Mouse (Mus musculus): ENCODE data around the gene Gipc3. TPM values are rescaled to one million over a fixed set of nuclear protein-coding genes. Genes with fewer than 3 reads are reported as not detected.

Gene Gipc3
- polyA plus RNA-seq (2012; ENCODE audit: low replicate concordance): 1.3 and 2.0 TPM in 2 replicates

DNA sequence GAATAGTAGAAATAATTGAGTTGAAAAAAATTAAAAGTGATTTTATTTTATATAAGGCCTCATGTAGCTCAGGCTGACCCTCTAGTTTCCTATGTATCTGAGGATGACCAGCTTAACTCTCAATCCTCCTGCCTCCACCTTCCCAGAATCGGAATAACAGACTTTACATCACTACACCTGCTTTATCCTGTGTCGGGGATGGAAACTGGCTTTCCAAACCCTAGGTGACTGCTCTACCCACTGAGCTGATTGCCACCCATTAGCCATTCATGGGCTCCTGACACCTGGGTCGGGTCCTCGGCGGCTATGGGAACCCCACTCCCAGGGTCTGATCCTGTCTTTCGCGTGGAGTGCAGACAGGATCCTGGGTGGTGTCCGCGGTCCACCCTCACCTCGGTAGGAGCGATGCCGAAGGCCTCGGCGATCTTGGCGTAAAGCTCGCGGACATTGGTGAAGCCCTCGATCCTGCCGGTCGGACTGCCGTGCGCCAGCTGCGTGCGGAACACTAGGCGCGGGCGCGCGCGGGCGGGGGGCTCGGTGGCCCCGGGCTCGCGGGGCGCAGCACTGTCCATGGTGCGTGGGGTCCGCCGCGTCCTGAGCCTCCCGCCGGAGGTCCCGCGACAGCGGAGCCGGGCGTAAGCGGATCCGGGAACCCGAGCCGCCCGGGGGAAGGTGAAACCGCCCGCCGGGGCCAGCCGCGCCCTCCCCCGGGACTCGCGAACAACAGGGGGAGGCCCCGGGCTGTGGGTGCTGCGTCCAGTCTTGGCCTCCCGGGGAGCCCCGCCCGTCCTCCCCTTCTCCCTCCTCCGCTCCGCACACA, at the start of gene Gipc3:
TSS of gene Gipc3 (minus strand) at position 581 of the 820 bp plus-strand sequence.

DNA sequence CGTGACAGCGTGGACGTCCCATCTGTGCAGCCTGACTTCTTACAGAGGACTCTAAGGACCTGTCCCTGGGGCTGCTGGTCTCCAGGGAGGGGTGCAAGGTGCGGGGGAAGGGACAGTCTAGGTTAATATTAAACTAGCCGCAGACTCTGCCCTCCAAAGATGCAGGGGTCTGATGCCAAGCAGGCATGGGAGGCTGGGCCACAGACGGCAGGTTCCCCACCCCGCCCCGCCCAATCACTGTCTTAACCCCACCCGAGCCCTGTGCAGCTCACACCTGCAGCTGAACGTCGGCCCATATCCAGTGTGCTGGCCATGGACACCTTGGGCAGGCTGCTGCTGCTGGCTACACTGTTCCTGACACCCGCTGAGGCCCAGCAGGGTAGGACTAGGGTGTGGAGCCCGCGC, 49.7 kb upstream of the Gipc3 start, which contains the start of gene Smim24:
TSS of gene Smim24 (plus strand) at position 271 of the 405 bp plus-strand sequence.

DNA sequence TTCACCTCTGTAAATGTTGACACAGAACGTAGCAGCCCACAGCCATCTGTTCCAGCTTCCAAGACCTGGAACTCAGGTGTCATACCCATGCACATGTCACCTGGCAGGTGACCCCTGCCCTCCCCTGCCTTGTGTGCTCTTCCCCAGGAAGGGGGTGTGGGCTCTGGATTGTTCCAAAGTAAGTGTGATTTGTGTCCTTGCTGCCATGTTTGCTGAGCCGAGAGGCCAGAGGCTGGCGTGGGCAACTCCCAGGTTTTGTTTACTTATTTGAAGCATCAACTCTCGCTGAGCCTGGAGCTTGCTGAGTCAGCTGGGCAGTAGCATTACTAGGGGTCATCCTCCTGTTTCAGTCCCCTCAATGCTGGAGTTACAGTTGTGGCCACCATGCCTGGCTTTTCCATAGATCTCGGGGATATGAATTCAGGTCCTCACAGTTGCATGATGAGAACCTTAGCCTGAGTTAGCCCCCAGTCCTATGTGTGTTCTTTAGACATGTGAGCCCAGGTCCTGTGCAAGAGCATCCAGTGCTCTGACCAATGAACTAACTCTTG, 45.5 kb upstream of the Gipc3 start, which contains the start of gene Gm48552:
TSS of gene Gm48552 (plus strand) at position 501 of the 551 bp plus-strand sequence.

DNA sequence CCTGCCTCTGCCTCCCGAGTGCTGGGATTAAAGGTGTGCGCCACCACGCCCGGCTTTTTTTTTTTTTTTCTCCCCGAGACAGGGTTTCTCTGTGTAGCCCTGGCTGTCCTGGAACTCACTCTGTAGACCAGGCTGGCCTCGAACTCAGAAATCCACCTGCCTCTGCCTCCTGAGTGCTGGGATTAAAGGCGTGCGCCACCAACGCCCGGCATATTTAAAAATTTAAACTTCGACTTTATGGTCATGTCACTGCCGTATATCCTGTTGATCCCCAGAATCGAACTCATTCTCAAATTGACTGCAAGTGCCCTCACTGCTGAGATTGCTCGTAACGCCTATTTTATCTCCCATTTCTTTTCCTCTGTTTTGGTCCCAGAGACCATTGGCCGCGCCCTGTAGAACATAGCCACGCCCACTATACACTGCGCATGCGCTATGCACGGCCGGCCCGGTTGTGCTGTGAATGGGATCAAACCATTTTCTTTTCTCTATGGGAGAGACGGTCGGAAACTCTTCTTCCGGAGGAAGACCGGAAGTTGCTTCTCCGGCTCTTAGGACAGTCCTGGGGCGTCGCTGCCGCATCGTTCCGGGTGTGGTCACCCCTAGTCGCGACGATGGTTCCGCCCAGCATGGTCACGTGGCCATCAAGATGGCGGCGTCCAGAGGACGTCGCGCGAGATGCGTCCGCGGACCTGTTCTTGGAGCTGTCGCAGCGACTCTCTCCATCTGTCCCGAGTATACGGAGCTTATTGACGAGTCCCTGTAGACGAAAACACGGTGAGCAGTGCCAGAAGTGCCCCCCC, 40.9 kb upstream of the Gipc3 start, which contains the start of the genes Dohh and Gm48551:
TSS of gene Dohh (plus strand) at position 627 of the 803 bp plus-strand sequence.
TSS of gene Gm48551 (plus strand) at position 665 of the 803 bp plus-strand sequence.

DNA sequence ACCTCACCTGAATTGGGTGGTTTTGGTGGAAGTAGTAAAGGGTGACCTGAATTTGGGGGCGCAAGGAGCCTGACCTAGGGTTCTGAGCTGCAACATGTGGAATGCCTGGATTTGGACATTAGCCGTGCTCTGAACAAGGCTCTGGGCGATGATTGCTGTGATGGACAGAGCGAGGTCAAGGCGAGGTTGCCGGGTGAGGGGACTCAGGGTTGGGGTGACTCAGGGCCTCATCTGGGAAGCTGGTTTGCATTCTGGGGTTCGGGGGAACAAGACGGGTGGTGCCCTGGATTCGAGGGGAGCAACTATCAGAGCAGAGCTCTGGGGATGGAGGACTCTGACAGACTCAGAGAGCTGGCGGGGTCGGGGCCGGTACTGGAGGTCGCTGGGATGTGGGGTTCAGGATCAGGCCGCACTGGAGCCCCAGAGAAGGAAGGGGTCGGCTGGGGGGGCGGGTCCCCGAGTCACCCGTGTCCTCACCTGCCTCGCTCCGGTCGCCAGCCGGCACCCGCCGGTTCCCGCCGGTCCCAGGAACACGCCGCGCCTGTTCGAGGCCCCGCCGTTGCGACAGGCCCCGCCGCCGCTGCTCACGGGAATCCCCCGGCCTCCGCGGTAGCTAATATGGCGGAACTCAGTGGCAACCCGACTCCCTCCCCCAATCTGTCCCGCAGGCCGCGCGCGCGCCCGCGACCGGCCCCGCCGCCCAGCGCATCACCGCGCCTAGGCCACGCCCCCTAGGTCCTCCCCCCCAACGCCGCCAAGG, 34.9 kb upstream of the Gipc3 start, which contains the start of gene Fzr1:
TSS of gene Fzr1 (minus strand) at position 724 of the 760 bp plus-strand sequence.

DNA sequence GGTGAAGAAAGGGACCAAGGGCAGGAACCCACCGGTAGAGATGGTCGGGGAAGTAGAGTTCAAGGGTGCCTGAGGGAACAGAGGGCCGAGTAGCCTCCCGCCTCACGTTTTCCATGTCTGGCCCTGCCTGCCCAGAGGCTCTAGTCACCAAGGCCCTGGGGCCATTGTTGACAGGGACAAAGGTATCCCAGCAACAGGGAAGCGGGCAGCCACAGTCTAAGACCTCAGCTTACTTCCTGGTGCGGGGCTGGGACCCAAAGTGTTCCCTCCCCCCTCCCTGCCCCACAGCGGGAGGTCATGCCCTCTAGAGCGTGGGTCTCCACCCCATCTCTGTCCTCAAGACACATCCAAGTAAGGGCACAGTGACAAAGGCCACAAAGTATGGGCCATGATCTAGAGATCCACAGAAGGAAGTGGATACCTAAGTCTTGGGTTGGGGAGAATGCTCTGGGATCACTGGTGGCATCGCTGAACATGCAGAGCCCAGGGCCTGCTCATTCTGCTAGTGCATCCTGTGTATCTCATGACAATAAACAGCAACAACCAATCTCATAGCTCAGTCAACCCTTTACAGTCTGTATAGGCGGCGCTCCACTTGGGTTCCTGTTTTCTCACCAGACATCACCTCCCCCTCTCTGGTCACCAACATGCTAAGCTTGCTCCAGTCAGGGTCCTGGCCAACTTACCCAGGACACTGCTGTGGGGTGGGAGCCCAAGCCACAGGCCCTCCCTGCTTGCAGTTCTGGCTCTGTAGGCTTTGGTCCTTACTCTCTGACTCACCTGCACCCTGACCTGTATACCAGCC, 22.8 kb upstream of the Gipc3 start, which contains the start of gene 4930404N11Rik:
TSS of gene 4930404N11Rik (minus strand) at position 145 of the 805 bp plus-strand sequence.

DNA sequence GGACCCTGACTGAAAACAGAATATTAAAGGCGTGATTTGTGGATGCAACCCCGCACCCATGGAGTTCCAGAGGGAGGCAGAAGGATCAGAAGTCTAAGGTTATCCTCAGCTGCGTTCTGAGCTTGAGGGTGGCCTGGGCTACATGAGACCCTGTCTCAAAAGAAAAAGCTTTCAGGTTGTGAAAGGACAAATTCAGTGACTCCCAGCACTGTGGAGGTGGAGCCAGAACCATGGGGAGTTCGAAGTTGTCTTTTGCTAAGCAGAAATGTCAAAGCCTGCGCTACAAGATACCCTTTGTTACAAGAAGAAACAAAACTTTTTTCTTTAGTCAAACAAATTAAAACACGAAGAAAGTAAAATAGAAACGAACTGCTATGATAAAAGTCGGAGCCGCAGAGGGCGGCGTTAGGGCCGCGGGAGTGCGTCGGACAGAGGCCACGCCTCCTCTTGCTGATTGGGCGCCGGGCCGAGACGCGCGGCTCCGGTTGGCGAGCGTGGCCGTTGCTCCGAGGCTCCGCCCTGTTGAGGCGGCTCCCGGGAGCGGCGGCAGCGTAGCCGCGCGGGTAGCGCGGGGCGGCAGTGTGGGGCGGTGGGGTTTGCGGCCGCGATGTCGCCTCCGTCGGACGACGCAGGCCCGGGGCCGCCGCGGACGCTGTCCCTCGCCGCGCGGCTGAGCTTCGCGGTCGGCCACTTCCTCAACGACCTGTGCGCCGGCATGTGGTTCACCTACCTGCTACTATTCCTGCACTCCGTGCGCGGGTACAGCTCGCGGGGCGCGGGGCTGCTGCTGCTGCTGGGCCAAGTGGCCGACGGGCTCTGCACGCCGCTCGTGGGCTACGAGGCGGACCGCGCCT, 14.2 kb upstream of the Gipc3 start, which contains the start of gene Mfsd12:
TSS of gene Mfsd12 (plus strand) at position 501 of the 854 bp plus-strand sequence.

DNA sequence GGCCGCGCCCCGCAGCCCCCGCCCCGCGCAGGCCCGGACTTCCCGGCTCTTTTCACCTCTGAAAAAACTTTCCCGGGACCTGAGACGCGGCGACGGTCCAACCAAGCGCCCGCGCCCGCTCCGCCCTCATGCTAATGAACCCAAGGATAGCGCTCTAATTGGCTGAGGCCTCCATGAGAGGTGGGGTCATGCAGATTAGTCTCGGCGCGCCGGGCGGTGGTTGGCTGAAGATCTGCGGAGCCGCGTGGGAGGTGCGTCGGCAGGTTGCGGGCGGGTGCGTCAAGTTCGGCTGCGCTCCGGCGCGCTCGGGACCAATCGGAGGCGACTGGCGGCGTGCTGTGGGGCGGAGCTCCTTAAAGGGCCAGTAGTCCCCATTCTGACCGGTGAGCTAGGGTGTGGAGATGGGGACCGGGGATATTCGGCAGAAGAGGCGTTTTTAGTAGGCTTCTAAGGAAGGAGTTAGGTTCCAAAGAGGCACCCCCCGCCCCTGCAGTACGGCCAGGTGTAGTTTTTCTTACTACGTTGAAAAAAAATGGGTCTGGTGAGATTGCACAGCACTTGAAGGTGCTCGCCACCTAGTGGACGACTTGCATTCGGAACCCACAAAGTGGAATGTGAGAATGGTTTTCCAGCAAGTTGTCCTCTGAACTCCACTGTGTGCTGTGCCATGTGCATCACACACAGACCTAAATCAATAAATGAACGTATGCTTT, 7.4 kb upstream of the Gipc3 start, which contains the start of gene Hmg20b:
TSS of gene Hmg20b (minus strand) at position 130 of the 713 bp plus-strand sequence.

DNA sequence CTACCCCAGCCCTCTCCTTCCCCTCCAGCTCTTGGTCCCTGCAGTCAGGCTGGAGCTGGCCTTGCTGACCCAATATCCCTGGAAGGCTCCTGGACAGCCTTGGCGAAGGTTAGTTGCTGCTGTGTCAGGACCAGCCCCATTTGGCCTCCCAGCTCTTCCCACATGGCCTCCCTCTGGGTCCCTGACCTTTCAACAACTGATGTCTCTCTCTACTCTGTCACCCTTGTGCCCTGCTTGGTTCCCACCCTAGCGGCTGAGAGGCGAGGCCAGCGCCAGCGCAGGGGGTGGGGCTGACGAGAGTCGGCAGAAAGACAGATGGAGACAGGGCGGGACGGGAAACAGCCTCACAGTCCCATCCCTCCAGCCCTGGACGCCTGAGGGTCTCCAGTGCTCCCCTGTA, 14.7 kb downstream of the Gipc3 start, which contains the start of gene Tbxa2r:
TSS of gene Tbxa2r (plus strand) at position 346 of the 400 bp plus-strand sequence.

DNA sequence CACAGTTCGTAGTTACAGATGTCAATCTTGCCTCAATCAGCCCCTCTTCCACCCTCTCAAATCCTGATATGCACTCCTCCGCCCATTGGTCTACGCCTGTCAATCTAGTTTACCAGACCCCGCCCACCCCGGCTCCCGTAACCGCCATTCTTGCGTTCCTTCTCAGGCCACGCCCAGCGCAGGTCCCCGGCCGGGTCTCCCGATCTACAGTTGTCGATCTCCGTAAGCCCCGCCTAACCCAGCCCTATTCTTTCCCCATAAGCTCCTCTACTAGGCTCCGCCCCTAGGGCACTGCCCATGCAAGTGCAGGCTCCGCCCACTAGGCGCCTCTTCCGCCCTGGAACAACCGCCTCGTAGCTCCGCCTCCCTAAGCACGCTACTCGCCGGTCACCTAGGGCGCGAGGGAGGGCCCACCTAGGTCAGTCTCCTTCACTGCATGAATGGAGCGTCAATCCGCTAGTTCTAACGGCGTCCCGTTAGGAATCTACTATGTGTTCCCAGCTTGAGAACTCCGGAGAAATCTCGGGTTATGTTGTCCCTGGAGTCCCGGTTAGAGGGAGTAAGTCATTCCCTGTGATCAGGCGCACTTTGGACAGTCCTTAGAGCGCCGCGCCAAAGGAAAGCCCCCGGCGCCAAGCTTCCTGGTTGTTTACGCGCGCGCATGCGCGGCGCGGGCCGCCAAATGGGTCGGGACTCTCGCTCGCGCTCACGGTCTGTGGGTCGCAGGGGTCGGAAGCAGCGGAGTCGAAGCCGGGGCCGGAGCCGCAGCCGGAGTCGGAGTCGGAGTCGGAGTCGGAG, 22.3 kb downstream of the Gipc3 start, which contains the start of gene Cactin:
TSS of gene Cactin (plus strand) at position 554 of the 798 bp plus-strand sequence.

DNA sequence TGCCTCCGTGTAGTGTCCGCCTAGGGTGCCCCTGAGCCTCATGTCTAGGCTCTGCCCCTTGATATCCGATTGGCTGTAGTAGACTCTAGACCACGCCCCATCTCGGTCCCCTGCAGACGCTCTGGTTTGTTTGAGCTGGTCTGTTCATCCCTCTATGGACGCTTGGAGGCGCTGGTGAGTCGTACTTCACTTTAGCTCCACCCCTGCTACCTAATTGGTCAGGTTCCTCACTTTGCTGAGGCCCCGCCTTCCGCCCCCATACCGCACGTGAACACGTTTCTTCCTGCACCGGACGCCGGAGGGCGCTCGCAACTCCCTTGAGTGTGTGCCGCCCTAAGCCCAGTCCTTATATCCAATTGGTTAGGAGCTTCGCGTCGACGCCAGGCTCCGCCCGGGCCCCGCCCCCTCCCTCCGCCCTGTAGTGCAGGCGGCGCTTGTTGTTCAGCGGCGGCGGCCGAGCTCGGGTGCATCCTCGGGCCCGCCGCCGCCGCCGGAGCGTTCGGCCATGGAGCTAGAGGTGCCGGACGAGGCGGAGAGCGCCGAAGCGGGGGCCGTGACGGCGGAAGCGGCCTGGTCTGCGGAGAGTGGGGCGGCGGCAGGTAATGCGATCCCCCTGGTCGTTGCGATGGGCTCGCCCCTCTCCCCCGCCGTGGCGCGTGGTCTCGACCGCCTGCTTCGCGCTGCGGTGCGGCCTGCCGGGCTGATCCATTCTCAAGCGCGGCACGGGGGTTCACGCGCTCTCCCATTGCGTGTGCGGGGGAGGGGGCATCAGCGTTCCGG, 50.3 kb downstream of the Gipc3 start, which contains the start of gene Pip5k1c:
TSS of gene Pip5k1c (plus strand) at position 410 of the 780 bp plus-strand sequence.

DNA sequence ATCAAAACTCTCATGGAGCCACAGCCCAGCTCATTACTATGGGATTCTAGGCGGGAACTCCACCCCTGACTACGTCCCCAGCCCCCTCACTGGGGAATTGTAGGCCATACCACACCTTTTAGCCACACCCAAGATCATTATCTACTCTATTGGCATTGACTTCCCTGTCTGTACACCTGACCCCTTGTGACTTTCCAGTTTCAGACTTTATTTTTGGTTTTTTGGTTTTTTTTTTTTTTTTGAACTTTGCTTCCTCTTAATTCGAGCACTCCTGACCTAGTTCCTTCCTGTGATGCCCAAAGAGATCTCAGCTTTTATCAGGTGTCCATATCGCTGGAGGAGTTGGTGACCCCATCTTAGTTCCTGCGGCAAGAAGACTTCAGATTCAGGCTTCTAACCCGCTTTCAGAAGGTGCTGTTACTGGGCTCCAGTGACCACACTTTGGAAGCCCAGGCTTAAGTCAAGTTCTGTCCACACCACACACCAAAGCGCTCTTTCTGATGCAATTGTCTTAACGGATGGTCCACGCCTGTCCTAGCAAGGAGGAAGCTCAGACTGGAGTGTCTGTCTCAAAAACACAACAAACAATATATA, 51.5 kb downstream of the Gipc3 start, which contains the start of gene Tjp3:
TSS of gene Tjp3 (minus strand) at position 71 of the 594 bp plus-strand sequence.

